Mouse (Mus musculus): ENCODE measurements around the gene Tbc1d7. TPM values are rescaled to one million over a fixed set of nuclear protein-coding genes. Genes with fewer than 3 reads are reported as not detected.

The Tbc1d7 gene
- polyA plus RNA-seq, 1 experiment from 2014 or later = 10.4 TPM

DNA sequence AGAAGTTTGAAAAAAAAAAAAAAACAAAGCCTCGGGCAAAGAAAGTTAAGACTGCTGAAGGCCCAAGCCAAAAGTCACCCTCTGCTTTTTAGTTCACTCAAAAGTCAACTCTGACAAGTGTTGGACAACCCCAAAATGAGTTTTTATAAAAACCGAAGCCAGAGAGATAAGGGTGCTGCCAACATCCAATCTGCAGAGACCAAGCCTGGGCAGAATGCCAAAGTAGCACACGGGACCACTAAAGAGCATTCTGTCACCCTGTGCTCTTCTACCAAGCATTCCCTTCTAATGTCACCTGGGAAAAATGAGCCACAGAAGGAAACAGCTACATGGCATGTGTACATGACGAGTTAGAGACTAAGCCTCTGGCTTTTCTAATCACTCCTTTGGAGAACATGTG lies 36.8 kb downstream of the Tbc1d7 start:
- H3K36me3 ChIP-seq (ENCODE audit: control insufficient read depth, insufficient read depth) = no peaks in the 10 kb centered on the region
- H3K9ac ChIP-seq (ENCODE audit: low read depth, low read length) = no peak overlapping the region
- H3K27me3 ChIP-seq (ENCODE audit: control insufficient read depth, insufficient read depth, low read depth, low read length) = no peaks in the 10 kb centered on the region
- no peaks in the 10 kb centered on the region for H3K4me1 ChIP-seq (ENCODE audit: control insufficient read depth, low read depth, low read length)
- no peaks in the 10 kb centered on the region for H3K9me3 ChIP-seq (replicated peaks; ENCODE audit: control insufficient read depth, low read length)
- H3K27ac ChIP-seq (ENCODE audit: low read length) = no peak overlapping the region
- H3K4me2 ChIP-seq (ENCODE audit: low read depth, low read length) = no peak overlapping the region
- no peak for ATAC-seq (ENCODE audit: low read depth)
- WGBS (ENCODE audit: insufficient replicate concordance) = 37% methylated on average over 4 of the region's 4 CpGs
- H3K4me3 ChIP-seq (ENCODE audit: low read depth, low read length) = no peak overlapping the region

DNA sequence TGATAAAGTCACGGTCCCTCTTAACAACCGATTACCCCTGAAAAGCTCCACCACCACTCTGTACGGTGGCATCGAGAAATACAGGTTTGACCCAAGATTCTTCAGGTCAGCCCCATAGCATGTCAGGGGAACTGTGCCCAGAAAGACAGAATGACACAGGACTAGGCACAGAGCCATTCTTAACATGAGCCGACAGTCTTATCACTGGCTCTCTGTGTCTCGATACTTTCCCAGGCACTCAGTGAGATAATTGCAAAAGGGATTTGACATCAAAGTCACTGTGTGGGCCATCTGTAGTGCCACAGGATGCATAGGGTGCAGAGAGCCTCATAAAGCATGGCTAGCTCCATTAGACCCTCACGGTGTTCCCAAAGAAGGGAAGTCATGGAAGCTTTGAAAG lies 37.9 kb downstream of the Tbc1d7 start:
- Histone ChIP-seq H3K27me3 (ENCODE audit: control insufficient read depth, insufficient read depth, low read depth, low read length) (no peaks in the 10 kb centered on the region), H3K4me3 (ENCODE audit: low read depth, low read length) (no peak overlapping the region), H3K4me2 (ENCODE audit: low read depth, low read length) (no peak overlapping the region), H3K9ac (ENCODE audit: low read depth, low read length) (no peak overlapping the region), H3K4me1 (ENCODE audit: control insufficient read depth, low read depth, low read length) (no peaks in the 10 kb centered on the region), H3K9me3 (replicated peaks; ENCODE audit: control insufficient read depth, low read length) (no peaks in the 10 kb centered on the region), H3K27ac (ENCODE audit: low read length) (no peak overlapping the region), H3K36me3 (ENCODE audit: control insufficient read depth, insufficient read depth) (no peaks in the 10 kb centered on the region)
- 59% methylated on average over 7 of the region's 7 CpGs for WGBS (ENCODE audit: insufficient replicate concordance)
- no peak for ATAC-seq (ENCODE audit: low read depth)

DNA sequence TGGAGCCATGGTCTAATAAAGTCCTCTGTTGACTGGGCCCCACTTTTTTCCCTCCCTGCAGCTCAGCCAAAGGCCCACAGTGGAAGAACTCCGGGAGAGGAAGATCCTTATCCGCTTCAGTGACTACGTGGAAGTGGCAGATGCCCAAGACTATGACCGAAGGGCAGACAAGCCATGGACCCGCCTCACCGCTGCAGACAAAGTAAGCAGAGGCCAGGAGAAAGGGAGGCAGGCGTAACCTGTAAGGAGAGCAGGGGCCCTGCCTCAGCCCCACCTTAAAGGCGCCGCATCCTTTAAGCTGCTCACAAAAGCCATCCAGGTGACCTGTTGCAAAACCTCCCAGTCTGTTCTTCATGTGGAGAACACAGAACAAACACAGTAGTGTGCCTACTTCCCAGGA lies 38.4 kb downstream of the Tbc1d7 start:
- Histone ChIP-seq H3K4me1 (ENCODE audit: control insufficient read depth, low read depth, low read length) (no peaks in the 10 kb centered on the region), H3K9me3 (replicated peaks; ENCODE audit: control insufficient read depth, low read length) (no peaks in the 10 kb centered on the region), H3K27me3 (ENCODE audit: control insufficient read depth, insufficient read depth, low read depth, low read length) (no peaks in the 10 kb centered on the region), H3K36me3 (ENCODE audit: control insufficient read depth, insufficient read depth) (no peaks in the 10 kb centered on the region), H3K9ac (ENCODE audit: low read depth, low read length) (no peak overlapping the region), H3K27ac (ENCODE audit: low read length) (no peak overlapping the region), H3K4me2 (ENCODE audit: low read depth, low read length) (no peak overlapping the region), H3K4me3 (ENCODE audit: low read depth, low read length) (no peak overlapping the region)
- WGBS (ENCODE audit: insufficient replicate concordance) = 58% methylated on average over 9 of the region's 9 CpGs
- ATAC-seq (ENCODE audit: low read depth) = no peak

DNA sequence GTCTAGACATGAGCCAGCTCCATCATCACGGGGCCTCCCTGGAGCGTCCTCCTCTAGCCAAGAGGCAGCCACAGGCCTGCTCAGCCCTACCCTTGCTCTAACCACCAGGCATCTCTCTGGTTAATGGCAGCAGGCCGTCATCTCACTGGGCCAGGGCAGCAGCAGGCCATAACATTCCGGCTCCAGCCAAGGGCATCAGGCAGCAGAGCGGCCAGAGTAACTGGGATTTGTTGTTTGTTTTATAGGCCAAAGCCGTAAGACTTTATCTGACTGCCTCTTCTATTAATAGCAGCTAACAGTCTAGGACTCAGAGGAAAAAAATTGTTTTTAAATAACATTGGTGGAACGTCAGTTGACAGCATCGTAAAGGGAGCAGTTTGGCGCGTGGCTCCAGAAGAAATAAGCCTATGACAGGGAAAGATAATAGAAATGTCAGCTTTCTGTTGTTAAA lies 39.5 kb downstream of the Tbc1d7 start:
- Histone ChIP-seq H3K27me3 (ENCODE audit: control insufficient read depth, insufficient read depth, low read depth, low read length) (no peaks in the 10 kb centered on the region), H3K4me1 (ENCODE audit: control insufficient read depth, low read depth, low read length) (no peaks in the 10 kb centered on the region), H3K4me3 (ENCODE audit: low read depth, low read length) (no peak overlapping the region), H3K27ac (ENCODE audit: low read length) (no peak overlapping the region), H3K36me3 (ENCODE audit: control insufficient read depth, insufficient read depth) (no peaks in the 10 kb centered on the region), H3K9me3 (replicated peaks; ENCODE audit: control insufficient read depth, low read length) (no peaks in the 10 kb centered on the region), H3K4me2 (ENCODE audit: low read depth, low read length) (no peak overlapping the region), H3K9ac (ENCODE audit: low read depth, low read length) (no peak overlapping the region)
- ATAC-seq (ENCODE audit: low read depth) = no peak
- WGBS (ENCODE audit: insufficient replicate concordance) = 58% methylated on average over 10 of the region's 10 CpGs

DNA sequence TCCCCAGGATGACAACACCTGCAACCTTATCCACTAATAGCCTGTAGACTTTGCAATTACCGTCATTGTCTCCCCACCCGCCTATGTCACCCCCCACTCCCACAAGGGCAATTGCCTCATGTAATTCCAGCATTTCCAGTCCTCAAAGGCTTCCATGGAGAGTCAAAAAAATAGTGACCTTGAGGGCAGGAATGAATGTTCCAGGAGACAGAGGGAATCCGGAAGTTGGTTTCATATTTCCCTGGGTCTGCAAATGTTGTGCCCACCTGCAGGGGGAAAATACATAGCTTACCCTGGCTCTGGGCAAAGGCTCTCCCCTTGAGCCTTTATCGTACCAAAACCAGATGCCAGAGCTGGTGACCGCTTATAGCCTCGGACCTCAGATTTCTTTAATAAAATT lies 41.1 kb downstream of the Tbc1d7 start:
- no peak for ATAC-seq (ENCODE audit: low read depth)
- H3K27me3 ChIP-seq (ENCODE audit: control insufficient read depth, insufficient read depth, low read depth, low read length) = no peaks in the 10 kb centered on the region
- 63% methylated on average over 6 of the region's 6 CpGs for WGBS (ENCODE audit: insufficient replicate concordance)
- H3K4me3 ChIP-seq (ENCODE audit: low read depth, low read length) = no peak overlapping the region
- H3K36me3 ChIP-seq (ENCODE audit: control insufficient read depth, insufficient read depth) = no peaks in the 10 kb centered on the region
- no peak overlapping the region for H3K9ac ChIP-seq (ENCODE audit: low read depth, low read length)
- no peaks in the 10 kb centered on the region for H3K4me1 ChIP-seq (ENCODE audit: control insufficient read depth, low read depth, low read length)
- H3K27ac ChIP-seq (ENCODE audit: low read length) = no peak overlapping the region
- H3K9me3 ChIP-seq (replicated peaks; ENCODE audit: control insufficient read depth, low read length) = no peaks in the 10 kb centered on the region
- H3K4me2 ChIP-seq (ENCODE audit: low read depth, low read length) = no peak overlapping the region

DNA sequence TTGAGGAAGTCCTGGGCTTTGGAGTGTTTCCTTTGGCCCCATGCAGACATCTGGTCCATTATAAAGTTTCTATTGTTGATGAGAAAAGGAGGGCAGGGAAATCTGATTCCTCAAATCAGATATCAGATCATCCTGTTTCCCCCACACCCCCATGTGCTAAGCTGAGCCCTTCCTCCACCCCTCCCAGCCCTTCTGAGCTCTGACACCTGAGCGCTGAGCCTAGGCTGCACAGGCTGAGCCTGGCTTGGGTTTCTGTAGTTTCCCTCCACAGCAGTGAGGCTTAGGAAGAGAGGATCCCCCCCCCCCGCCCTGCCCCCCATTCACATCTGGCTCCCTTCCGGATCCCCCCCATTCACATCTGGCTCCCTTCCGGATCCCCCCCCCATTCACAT lies 46.6 kb downstream of the Tbc1d7 start:
- Histone ChIP-seq H3K9me3 (replicated peaks; ENCODE audit: control insufficient read depth, low read length) (no peaks in the 10 kb centered on the region), H3K4me3 (ENCODE audit: low read depth, low read length) (no peak overlapping the region), H3K27me3 (ENCODE audit: control insufficient read depth, insufficient read depth, low read depth, low read length) (no peaks in the 10 kb centered on the region), H3K27ac (ENCODE audit: low read length) (no peak overlapping the region), H3K4me2 (ENCODE audit: low read depth, low read length) (no peak overlapping the region), H3K9ac (ENCODE audit: low read depth, low read length) (no peak overlapping the region), H3K36me3 (ENCODE audit: control insufficient read depth, insufficient read depth) (no peaks in the 10 kb centered on the region), H3K4me1 (ENCODE audit: control insufficient read depth, low read depth, low read length) (no peaks in the 10 kb centered on the region)
- ATAC-seq (ENCODE audit: low read depth) = no peak
- WGBS (ENCODE audit: insufficient replicate concordance) = 24% methylated on average over 4 of the region's 4 CpGs

DNA sequence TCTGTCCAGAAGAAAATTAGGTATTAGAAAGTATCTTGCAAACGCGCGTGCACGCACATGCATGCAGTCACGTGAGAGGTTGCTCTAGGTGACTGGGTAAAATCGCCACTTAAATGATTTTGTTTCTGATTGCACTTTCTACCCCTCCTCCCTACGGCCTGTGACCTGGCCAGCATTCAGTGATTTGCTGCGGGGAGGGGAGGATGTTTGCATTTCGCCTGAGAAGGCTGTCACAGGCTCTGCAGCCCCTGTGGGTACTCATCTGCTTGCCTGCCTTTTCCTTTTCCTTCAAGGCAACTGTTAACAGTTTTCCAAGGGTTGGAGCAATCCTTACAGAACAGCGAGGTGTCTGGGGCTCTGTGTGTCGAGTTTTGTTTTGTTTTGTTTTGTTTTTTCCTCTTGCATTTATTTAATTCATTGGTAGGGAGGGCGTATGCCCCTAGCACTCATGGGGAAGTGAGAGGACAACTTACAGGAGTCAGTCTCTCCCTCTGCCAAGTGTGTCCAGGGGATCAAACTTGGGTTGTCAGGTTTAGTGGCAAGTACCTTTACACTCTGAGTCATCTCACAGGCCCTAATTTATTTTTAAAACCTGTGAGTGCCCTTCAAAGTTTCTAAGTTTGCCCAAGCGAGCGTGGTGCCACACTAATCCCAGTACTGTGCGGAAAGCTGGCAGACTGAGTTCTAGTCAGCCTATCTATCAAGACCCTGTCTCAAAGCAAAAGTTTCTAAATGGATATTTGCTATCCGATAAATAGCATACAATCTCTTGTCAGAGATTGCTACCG lies 47.2 kb downstream of the Tbc1d7 start:
- Histone ChIP-seq H3K4me1 (ENCODE audit: control insufficient read depth, low read depth, low read length) (no peaks in the 10 kb centered on the region), H3K9ac (ENCODE audit: low read depth, low read length) (no peak overlapping the region), H3K36me3 (ENCODE audit: control insufficient read depth, insufficient read depth) (no peaks in the 10 kb centered on the region), H3K4me3 (ENCODE audit: low read depth, low read length) (no peak overlapping the region), H3K4me2 (ENCODE audit: low read depth, low read length) (no peak overlapping the region), H3K27ac (ENCODE audit: low read length) (no peak overlapping the region), H3K9me3 (replicated peaks; ENCODE audit: control insufficient read depth, low read length) (no peaks in the 10 kb centered on the region), H3K27me3 (ENCODE audit: control insufficient read depth, insufficient read depth, low read depth, low read length) (no peaks in the 10 kb centered on the region)
- ATAC-seq (ENCODE audit: low read depth) = no peak
- whole genome bisulfite sequencing (ENCODE audit: insufficient replicate concordance) = 44% methylated on average over 17 of the region's 17 CpGs

DNA sequence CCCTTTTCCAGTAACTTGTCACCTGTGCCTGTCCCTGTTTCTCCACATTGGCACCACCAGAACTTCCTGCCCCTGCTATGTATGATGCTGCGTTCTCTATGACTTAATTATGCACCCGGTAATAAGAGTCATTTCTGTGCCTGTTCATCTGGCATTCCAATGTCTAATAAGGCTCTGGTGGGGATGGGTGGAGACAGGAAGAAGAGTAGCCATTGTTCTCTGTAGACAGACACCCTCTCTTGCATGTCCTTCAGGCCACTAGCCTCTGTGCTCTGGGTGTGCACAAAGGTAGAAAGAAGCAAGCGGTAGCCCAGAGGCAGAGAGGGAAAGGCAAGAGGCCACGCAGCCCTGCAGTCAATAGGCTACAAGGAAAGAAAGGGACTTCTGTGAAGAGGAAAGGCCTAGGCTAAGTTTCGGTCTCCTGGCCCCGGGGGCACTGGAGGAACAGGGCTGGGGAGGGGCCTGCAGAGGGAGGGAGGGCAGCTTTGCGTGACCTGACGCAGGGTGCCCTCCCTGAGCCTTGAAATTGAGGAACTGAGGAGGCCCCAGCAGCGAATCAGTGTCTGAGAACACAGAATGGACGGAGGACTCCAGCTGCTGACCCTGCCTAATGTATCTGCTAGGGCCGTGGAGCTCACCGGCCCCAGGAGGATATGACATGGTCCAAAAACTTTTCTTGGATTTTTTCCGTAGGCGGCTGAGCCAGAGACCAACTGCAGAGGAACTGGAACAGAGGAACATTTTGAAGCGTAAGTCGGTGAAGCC lies 48.8 kb downstream of the Tbc1d7 start:
- H3K4me1 ChIP-seq (ENCODE audit: control insufficient read depth, low read depth, low read length) = no peaks in the 10 kb centered on the region
- no peak overlapping the region for H3K9ac ChIP-seq (ENCODE audit: low read depth, low read length)
- H3K27me3 ChIP-seq (ENCODE audit: control insufficient read depth, insufficient read depth, low read depth, low read length) = no peaks in the 10 kb centered on the region
- no peaks in the 10 kb centered on the region for H3K9me3 ChIP-seq (replicated peaks; ENCODE audit: control insufficient read depth, low read length)
- no peak overlapping the region for H3K4me2 ChIP-seq (ENCODE audit: low read depth, low read length)
- no peak overlapping the region for H3K4me3 ChIP-seq (ENCODE audit: low read depth, low read length)
- 53% methylated on average over 16 of the region's 16 CpGs for WGBS (ENCODE audit: insufficient replicate concordance)
- no peak for ATAC-seq (ENCODE audit: low read depth)
- H3K27ac ChIP-seq (ENCODE audit: low read length) = no peak overlapping the region
- H3K36me3 ChIP-seq (ENCODE audit: control insufficient read depth, insufficient read depth) = no peaks in the 10 kb centered on the region

DNA sequence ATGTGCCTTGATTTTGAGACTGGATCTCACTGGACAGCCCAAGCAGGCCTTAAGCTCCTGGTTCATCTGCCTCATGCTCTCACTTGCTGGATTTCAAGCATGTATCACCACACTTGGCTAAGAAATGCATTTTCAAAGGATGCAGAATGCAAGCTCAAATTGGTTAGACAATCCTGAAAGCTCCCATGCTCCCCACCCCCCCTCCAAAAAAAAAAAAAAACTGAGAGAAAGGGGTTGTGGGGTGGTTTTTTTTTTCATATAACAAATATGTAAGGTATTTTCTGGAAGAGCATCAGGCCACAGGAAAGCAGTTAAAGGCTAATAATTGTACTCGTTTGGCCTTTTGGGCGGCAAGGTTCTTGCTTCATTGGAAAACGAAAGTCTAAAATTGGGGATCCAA lies 58.2 kb downstream of the Tbc1d7 start:
- no peak for ATAC-seq (ENCODE audit: low read depth)
- Histone ChIP-seq H3K27me3 (ENCODE audit: control insufficient read depth, insufficient read depth, low read depth, low read length) (no peaks in the 10 kb centered on the region), H3K9me3 (replicated peaks; ENCODE audit: control insufficient read depth, low read length) (no peaks in the 10 kb centered on the region), H3K9ac (ENCODE audit: low read depth, low read length) (no peak overlapping the region), H3K27ac (ENCODE audit: low read length) (no peak overlapping the region), H3K36me3 (ENCODE audit: control insufficient read depth, insufficient read depth) (no peaks in the 10 kb centered on the region), H3K4me2 (ENCODE audit: low read depth, low read length) (no peak overlapping the region), H3K4me3 (ENCODE audit: low read depth, low read length) (no peak overlapping the region), H3K4me1 (ENCODE audit: control insufficient read depth, low read depth, low read length) (no peaks in the 10 kb centered on the region)
- WGBS (ENCODE audit: insufficient replicate concordance) = 69% methylated on average over 3 of the region's 3 CpGs

Data from liver, embryonic 16.5 days (tissue).